Mouse (Mus musculus): ENCODE measurements around the gene Astn2. TPM values are rescaled to one million over a fixed set of nuclear protein-coding genes. Genes with fewer than 3 reads are reported as not detected.

The Astn2 gene
- polyA plus RNA-seq, 1 experiment from 2014 or later: 0.12 TPM

GRCm38 (mm10) chr4:66230735-66231134 lies 173.7 kb downstream of the Astn2 start:
- no peak for ATAC-seq

DNA sequence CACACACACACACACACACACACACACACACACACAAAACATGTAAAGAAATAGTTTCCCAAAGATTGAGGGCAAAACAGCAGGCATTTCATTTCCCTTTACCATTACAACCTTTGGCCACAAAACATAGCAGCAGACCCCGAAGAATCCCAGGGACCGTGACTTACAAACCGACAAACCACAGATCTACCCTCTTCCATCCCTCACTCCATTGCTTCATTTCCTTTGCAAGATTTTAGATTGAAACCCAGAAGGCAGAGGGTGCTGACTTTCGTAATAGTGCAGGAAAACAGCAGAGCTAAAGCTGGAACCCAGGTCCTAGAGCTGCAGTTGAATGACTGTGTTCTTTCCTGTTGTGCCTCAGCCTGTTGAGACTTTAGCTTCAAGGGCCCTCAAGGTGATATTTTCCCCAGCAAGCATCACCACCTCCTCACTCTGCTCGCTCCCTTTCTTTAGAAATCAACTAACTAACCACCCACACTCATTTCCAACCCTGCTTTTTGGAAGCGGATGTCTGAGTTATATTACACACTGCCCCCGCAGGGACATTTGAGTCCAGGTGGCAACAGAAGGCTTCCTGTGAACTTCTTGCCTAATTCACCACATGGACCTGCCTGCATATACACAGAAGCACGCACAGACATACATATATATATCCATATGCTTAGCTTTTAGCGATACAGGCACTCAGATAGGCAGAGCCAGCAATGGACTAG lies 181.7 kb downstream of the Astn2 start:
- Histone ChIP-seq H3K4me3 (no peak overlapping the region), H3K9ac (no peak overlapping the region), H3K4me2 (no peak overlapping the region), H3K27ac (no peak overlapping the region), H3K4me1 (no peaks in the 10 kb centered on the region), H3K9me3 (replicated peaks) (no peaks in the 10 kb centered on the region), H3K27me3 (replicated peaks) (no peaks in the 10 kb centered on the region), H3K36me3 (no peaks in the 10 kb centered on the region)
- WGBS (ENCODE audit: insufficient replicate concordance): 50% methylated on average over 9 of the region's 9 CpGs
- no peak for ATAC-seq

More at GRCm38 (mm10) chr4:66230735-66231134, 173.7 kb downstream of the Astn2 start:
- no peak overlapping the region for H3K4me3 ChIP-seq
- no peaks in the 10 kb centered on the region for H3K27me3 ChIP-seq (replicated peaks)
- no peak overlapping the region for H3K9ac ChIP-seq
- H3K36me3 ChIP-seq: no peaks in the 10 kb centered on the region
- no peaks in the 10 kb centered on the region for H3K9me3 ChIP-seq (replicated peaks)
- 72% methylated on average over 4 of the region's 4 CpGs for WGBS (ENCODE audit: insufficient replicate concordance)
- H3K4me2 ChIP-seq: no peak overlapping the region
- H3K4me1 ChIP-seq: no peaks in the 10 kb centered on the region
- no peak overlapping the region for H3K27ac ChIP-seq

DNA sequence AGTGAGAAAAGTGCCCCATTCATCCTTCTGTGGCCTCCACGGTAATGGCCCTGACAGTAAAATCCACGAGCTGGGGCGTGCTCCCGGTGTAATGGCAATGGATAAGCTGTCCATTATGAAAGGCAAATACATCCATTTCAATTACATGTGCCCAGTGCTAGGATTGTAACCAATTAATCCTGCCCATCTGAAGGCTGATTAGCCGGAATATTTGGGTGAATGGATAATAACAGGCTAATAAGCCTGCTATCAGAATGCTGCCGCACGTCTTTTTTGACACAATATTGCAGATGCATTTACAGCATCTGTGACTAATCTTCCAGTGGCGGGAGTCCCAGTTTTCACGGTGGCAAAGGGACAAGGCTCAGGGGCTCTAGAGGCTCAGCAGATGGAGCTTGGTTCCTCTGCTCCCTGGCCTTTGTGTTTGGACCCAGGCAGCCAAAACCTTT lies 189.2 kb downstream of the Astn2 start:
- H3K4me1 ChIP-seq: no peaks in the 10 kb centered on the region
- no peak for ATAC-seq
- no peak overlapping the region for H3K27ac ChIP-seq
- H3K27me3 ChIP-seq (replicated peaks): no peaks in the 10 kb centered on the region
- no peak overlapping the region for H3K9ac ChIP-seq
- no peaks in the 10 kb centered on the region for H3K9me3 ChIP-seq (replicated peaks)
- no peak overlapping the region for H3K4me3 ChIP-seq
- WGBS (ENCODE audit: insufficient replicate concordance): 74% methylated on average over 9 of the region's 9 CpGs
- H3K36me3 ChIP-seq: no peaks in the 10 kb centered on the region
- no peak overlapping the region for H3K4me2 ChIP-seq

GRCm38 (mm10) chr4:66189636-66190035 lies 214.8 kb downstream of the Astn2 start:
- WGBS (ENCODE audit: insufficient replicate concordance): 82% methylated on average over 8 of the region's 8 CpGs
- Histone ChIP-seq H3K4me2 (no peak overlapping the region), H3K27me3 (replicated peaks) (no peaks in the 10 kb centered on the region), H3K27ac (no peak overlapping the region), H3K4me3 (no peak overlapping the region), H3K4me1 (no peaks in the 10 kb centered on the region), H3K36me3 (no peaks in the 10 kb centered on the region), H3K9me3 (replicated peaks) (no peaks in the 10 kb centered on the region), H3K9ac (no peak overlapping the region)
- ATAC-seq: no peak

- ATAC-seq: no peak
- Histone ChIP-seq H3K9me3 (replicated peaks) (no peaks in the 10 kb centered on the region), H3K4me1 (no peaks in the 10 kb centered on the region), H3K27me3 (replicated peaks) (no peaks in the 10 kb centered on the region), H3K9ac (no peak overlapping the region), H3K4me2 (no peak overlapping the region), H3K27ac (no peak overlapping the region), H3K36me3 (no peaks in the 10 kb centered on the region), H3K4me3 (no peak overlapping the region)
- 52% methylated on average over 14 of the region's 14 CpGs for WGBS (ENCODE audit: insufficient replicate concordance)
Observed at GRCm38 (mm10) chr4:66175887-66176533, 228.4 kb downstream of the Astn2 start.

DNA sequence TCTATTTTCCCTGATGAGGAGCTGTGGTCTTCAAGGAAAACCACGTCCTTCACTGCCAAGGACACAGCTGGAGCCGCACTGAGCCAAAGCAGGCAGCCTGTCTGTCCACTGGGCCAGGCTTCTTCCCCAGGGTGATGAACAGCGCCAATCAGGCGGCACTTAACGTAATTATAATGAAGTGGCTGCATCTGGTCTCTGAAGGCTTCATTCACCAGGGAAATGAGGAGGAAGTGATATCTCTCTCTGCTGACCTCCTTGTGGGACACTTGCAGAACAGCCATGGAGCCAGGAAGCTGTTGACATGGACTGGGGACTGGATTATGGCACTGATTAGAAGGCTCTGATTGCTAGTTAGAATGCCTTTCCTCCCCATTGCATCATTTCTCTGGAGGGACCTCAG lies 232.8 kb downstream of the Astn2 start:
- H3K27ac ChIP-seq: no peak overlapping the region
- no peak overlapping the region for H3K4me2 ChIP-seq
- WGBS (ENCODE audit: insufficient replicate concordance): 65% methylated on average over 5 of the region's 5 CpGs
- no peak overlapping the region for H3K4me3 ChIP-seq
- ATAC-seq: no peak
- H3K27me3 ChIP-seq (replicated peaks): no peaks in the 10 kb centered on the region
- H3K9me3 ChIP-seq (replicated peaks): no peaks in the 10 kb centered on the region
- no peak overlapping the region for H3K9ac ChIP-seq
- no peaks in the 10 kb centered on the region for H3K36me3 ChIP-seq
- no peaks in the 10 kb centered on the region for H3K4me1 ChIP-seq

DNA sequence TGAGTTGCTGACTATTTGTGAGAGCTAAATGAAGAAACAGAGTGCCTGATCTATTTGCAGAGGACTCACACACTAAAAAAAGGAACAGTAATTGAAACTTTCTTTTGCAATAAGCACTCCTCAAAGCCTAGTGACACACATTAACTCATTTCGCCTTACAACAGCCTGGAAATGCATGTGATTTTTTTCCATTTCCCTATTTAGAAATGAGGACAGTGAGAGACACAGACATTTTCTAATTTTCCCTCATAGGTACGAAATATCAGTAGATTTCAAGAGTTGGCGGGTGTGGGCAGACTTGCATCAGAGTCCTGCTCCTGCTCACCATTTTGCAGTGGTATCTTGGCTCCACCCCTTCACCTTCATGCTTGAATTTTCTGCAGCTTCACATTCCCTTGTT lies 233.6 kb downstream of the Astn2 start:
- H3K4me2 ChIP-seq: no peak overlapping the region
- no peak overlapping the region for H3K9ac ChIP-seq
- H3K4me3 ChIP-seq: no peak overlapping the region
- no peaks in the 10 kb centered on the region for H3K27me3 ChIP-seq (replicated peaks)
- no peaks in the 10 kb centered on the region for H3K9me3 ChIP-seq (replicated peaks)
- H3K4me1 ChIP-seq: no peaks in the 10 kb centered on the region
- WGBS (ENCODE audit: insufficient replicate concordance): 51% methylated on average over 3 of the region's 3 CpGs
- H3K27ac ChIP-seq: no peak overlapping the region
- no peaks in the 10 kb centered on the region for H3K36me3 ChIP-seq
- ATAC-seq: no peak

DNA sequence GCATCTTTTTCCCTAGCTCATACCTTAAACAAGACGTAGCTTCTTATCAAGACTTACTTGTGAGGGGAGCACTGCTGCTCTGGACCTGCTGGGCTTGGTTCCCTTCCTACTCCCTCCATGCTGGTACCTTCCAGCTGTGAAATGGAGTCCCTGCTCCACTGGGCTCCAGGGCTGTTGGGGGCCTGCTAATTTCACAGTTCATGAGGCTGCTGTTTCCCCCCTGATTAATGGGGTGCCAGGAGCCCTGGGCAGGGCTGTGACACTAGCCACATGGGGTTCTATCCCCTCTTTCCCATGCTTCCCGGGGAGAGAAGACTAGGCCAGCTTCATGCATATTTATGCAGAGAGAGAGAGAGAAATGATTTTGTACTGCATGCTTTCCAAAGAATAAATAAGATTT lies 234.9 kb downstream of the Astn2 start:
- no peaks in the 10 kb centered on the region for H3K4me1 ChIP-seq
- H3K36me3 ChIP-seq: no peaks in the 10 kb centered on the region
- no peak overlapping the region for H3K27ac ChIP-seq
- 36% methylated on average over 2 of the region's 2 CpGs for WGBS (ENCODE audit: insufficient replicate concordance)
- H3K4me2 ChIP-seq: no peak overlapping the region
- no peaks in the 10 kb centered on the region for H3K27me3 ChIP-seq (replicated peaks)
- no peak for ATAC-seq
- no peaks in the 10 kb centered on the region for H3K9me3 ChIP-seq (replicated peaks)
- no peak overlapping the region for H3K9ac ChIP-seq
- no peak overlapping the region for H3K4me3 ChIP-seq

DNA sequence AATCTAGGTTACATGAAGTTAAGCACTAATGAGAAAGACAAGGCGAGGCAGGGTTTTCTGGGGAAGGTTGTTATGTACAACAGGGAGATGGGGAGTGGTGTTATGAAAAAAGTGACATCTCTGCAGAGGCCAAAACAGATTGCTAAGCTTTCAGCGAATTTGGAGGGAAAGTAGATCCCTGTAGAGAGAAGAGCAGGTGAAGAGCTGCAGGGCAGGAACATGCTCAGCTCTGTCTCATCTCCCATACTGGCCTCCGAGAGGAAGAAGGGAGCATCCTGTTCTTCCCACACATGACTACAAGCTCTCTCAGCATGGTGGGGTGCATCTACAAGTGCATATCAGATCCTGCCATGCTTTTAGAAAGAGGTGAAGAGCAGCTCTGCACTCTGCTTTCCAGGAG lies 245.7 kb downstream of the Astn2 start:
- Histone ChIP-seq H3K4me3 (no peak overlapping the region), H3K27ac (no peak overlapping the region), H3K27me3 (replicated peaks) (no peaks in the 10 kb centered on the region), H3K9me3 (replicated peaks) (no peaks in the 10 kb centered on the region), H3K4me1 (no peaks in the 10 kb centered on the region), H3K4me2 (no peak overlapping the region), H3K36me3 (no peaks in the 10 kb centered on the region), H3K9ac (no peak overlapping the region)
- no peak for ATAC-seq
- 48% methylated on average over 3 of the region's 3 CpGs for WGBS (ENCODE audit: insufficient replicate concordance)

DNA sequence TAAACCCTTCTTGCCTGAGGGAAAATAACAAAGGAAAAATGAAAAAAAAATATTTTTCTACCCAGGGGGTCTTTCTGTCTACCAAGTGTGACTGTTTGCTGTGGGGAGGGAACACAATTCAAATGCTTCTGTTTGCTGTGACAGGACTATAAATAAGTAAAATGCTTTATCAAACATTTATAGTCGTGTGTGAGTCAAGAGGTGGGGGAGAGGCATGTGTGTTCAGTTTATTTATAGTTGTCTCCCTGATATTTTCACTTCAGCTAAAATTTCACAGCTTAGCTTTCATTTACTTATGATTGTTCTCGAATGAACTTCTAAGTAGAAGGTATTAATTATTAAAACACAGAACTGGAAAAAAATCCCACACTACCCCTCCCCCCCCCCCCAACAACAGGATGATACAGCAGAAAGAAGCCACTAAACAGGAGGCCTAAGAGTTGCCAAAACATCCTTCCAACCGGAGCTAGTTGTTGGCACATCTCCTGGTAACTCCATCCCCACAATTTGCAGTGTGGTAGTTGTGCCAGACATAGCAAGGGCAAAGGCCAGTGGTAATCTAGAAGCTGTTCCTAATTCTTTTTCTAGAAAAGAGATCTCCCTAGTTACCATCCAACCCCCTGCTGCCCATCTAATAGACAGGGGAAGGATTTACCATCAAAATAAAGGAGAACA lies 246.8 kb downstream of the Astn2 start:
- Histone ChIP-seq H3K4me1 (no peaks in the 10 kb centered on the region), H3K9me3 (replicated peaks) (no peaks in the 10 kb centered on the region), H3K4me2 (no peak overlapping the region), H3K36me3 (no peaks in the 10 kb centered on the region), H3K9ac (no peak overlapping the region), H3K27me3 (replicated peaks) (no peaks in the 10 kb centered on the region), H3K4me3 (no peak overlapping the region), H3K27ac (no peak overlapping the region)
- WGBS (ENCODE audit: insufficient replicate concordance): 56% methylated on average over 3 of the region's 3 CpGs
- no peak for ATAC-seq

GRCm38 (mm10) chr4:66146546-66146945 lies 257.9 kb downstream of the Astn2 start:
- no peak for ATAC-seq
- WGBS (ENCODE audit: insufficient replicate concordance): 74% methylated on average over 5 of the region's 5 CpGs
- no peak overlapping the region for H3K27ac ChIP-seq
- no peaks in the 10 kb centered on the region for H3K9me3 ChIP-seq (replicated peaks)
- H3K4me1 ChIP-seq: no peaks in the 10 kb centered on the region
- no peak overlapping the region for H3K9ac ChIP-seq
- no peak overlapping the region for H3K4me3 ChIP-seq
- no peak overlapping the region for H3K4me2 ChIP-seq
- H3K36me3 ChIP-seq: no peaks in the 10 kb centered on the region
- H3K27me3 ChIP-seq (replicated peaks): no peaks in the 10 kb centered on the region

DNA sequence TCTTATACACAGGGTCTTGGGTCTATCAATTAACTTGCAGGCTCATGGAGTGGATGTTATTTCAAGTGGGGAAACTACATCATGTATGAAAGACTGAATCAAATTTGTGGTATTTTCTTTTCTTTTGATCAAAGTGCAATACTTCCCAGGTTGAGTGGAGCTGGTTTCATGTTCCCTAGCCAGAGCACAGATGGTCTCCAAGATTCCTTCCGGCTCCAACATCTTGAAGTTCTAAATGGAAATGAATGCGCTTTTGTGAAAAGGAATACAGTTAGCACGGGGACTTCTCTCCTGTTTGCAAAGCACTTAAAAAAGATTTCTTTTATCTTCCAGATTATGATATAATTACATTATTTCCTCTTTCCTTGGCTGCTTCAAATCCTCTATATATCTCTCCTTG lies 278.2 kb downstream of the Astn2 start:
- Histone ChIP-seq H3K9ac (no peak overlapping the region), H3K9me3 (replicated peaks) (no peaks in the 10 kb centered on the region), H3K4me1 (no peaks in the 10 kb centered on the region), H3K27me3 (replicated peaks) (no peaks in the 10 kb centered on the region), H3K4me2 (no peak overlapping the region), H3K4me3 (no peak overlapping the region), H3K27ac (no peak overlapping the region), H3K36me3 (no peaks in the 10 kb centered on the region)
- ATAC-seq: no peak
- 77% methylated on average over 3 of the region's 3 CpGs for WGBS (ENCODE audit: insufficient replicate concordance)

Measured in liver, embryonic 12.5 days (tissue).